Mouse (Mus musculus) midbrain, embryonic 13.5 days (tissue): ENCODE data around the gene Gm42417. TPM values are rescaled to one million over a fixed set of nuclear protein-coding genes. Genes with fewer than 3 reads are reported as not detected.

Experiments
- microRNA-seq: library from miRNA; unstranded; fragments of <30 nt; microRNA quantifications from one replicate; pipeline ENCODE4, GENCODE M21; 2016
- polyA plus RNA-seq: library from polyadenylated mRNA; unstranded; fragments of >200 nt; fragmentation: Nextera tagmentation; extraction: Ambion mirVana; gene quantifications from 2 replicates; pipeline ENCODE4 v1.2.1, GENCODE M21; 2015

Gene Gm42417
- polyA plus RNA-seq, 1 experiment from 2014 or later: not detected

Small RNAs within 50 kb of the gene (microRNA-seq; reads per million reads assigned to microRNA genes)
- gene Gm47280: not detected

Other genes starting within 250 kb of the Gm42417 start
- gene Arid5a, start 231.7 kb downstream of the Gm42417 start, polyA plus RNA-seq: 2.3 and 2.4 TPM in 2 replicates
- 40.6 and 41.9 TPM in 2 replicates for gene Kansl3, start 170.2 kb downstream of the Gm42417 start, polyA plus RNA-seq
- gene Fer1l5, start 167.1 kb downstream of the Gm42417 start, polyA plus RNA-seq: 1.9 and 2.5 TPM in 2 replicates
- 66.8 and 72.1 TPM in 2 replicates for gene Lman2l, start 94.2 kb downstream of the Gm42417 start, polyA plus RNA-seq
- 8.8 and 10.0 TPM in 2 replicates for gene Cnnm4, start 67.8 kb downstream of the Gm42417 start, polyA plus RNA-seq
- gene Cnnm3, start 27.6 kb downstream of the Gm42417 start, polyA plus RNA-seq: 4.2 and 4.8 TPM in 2 replicates
- 16.1 and 19.0 TPM in 2 replicates for gene Ankrd23, start 2.5 kb downstream of the Gm42417 start, polyA plus RNA-seq
- 22.1 and 22.3 TPM in 2 replicates for gene Ankrd39, start 8.0 kb upstream of the Gm42417 start, polyA plus RNA-seq
- gene Sema4c, start 18.9 kb upstream of the Gm42417 start, polyA plus RNA-seq: 33.4 and 35.4 TPM in 2 replicates
- not detected in 2 replicates for gene Fam178b, start 143.8 kb upstream of the Gm42417 start, polyA plus RNA-seq
- 576 and 579 TPM in 2 replicates for gene Cox5b, start 152.0 kb upstream of the Gm42417 start, polyA plus RNA-seq
- 0.24 and 0.36 TPM in 2 replicates for gene 4933424G06Rik, start 170.7 kb upstream of the Gm42417 start, polyA plus RNA-seq
- gene Actr1b, start 175.0 kb upstream of the Gm42417 start, polyA plus RNA-seq: 97.5 and 102 TPM in 2 replicates
- gene Zap70, start 222.4 kb upstream of the Gm42417 start, polyA plus RNA-seq: 0.65 and 1.1 TPM in 2 replicates